Mouse (Mus musculus) embryonic facial prominence, embryonic 10.5 days (tissue): ENCODE results near the gene Pth2. TPM values are rescaled to one million over a fixed set of nuclear protein-coding genes. Genes with fewer than 3 reads are reported as not detected.
"Not testable (repeated sequence)": the region's sequence is repeated elsewhere in the genome, so short reads cannot be mapped to it uniquely, and the experiment has no call there.

Experiments used
- DNase-seq: peaks from one replicate; pipeline ENCODE4 v3.0.0-alpha.2; 2017; ENCODE audit warnings: low spot score
- H3K27ac ChIP-seq: fragments of 300-500 bp; sonication (generic); replicated peaks from 2 replicates; pipeline ENCODE4 v1.5.1; 2016; ENCODE audit warnings: mild to moderate bottlenecking
- H3K27me3 ChIP-seq: fragments of 300-500 bp; sonication (generic); replicated peaks from 2 replicates; pipeline ENCODE4 v1.6.1; 2016; ENCODE audit warnings: low read depth, mild to moderate bottlenecking; ENCODE audit not compliant: poor library complexity, severe bottlenecking
- H3K36me3 ChIP-seq: fragments of 300-500 bp; sonication (generic); replicated peaks from 2 replicates; pipeline ENCODE4 v1.6.1; 2016; ENCODE audit warnings: mild to moderate bottlenecking, moderate library complexity
- H3K4me1 ChIP-seq: fragments of 300-500 bp; sonication (generic); 2 replicates; pipeline ENCODE4 v1.6.1; 2016
- H3K4me3 ChIP-seq: fragments of 300-500 bp; sonication (generic); 2 replicates; pipeline ENCODE4 v1.5.1; 2016; ENCODE audit warnings: mild to moderate bottlenecking, moderate library complexity
- H3K9me3 ChIP-seq: fragments of 300-500 bp; sonication (generic); 2 replicates; pipeline ENCODE4 v1.6.1; 2016; ENCODE audit warnings: mild to moderate bottlenecking
- WGBS: fragments of 180-500 bp; shearing (Covaris S2); methylation state at CpG from one replicate; pipeline ENCODE4 v1.1.7; 2016; 5-methylcytosine and 5-hydroxymethylcytosine counted together
- polyA plus RNA-seq: library from polyadenylated mRNA; unstranded; fragments of >200 nt; fragmentation: Nextera tagmentation; extraction: Ambion mirVana; gene quantifications from 2 replicates; pipeline ENCODE4 v1.2.1, GENCODE M21; 2016

Gene Pth2
- polyA plus RNA-seq, 1 experiment from 2014 or later = not detected

- 91% methylated on average over 13 of the region's 13 CpGs for WGBS
- no peaks in the 10 kb centered on the region for H3K9me3 ChIP-seq
- H3K36me3 ChIP-seq = peaks cover 83% of the 10 kb centered on the region
Measured at GRCm38 (mm10) chr7:45144368-45145174, 36.2 kb upstream of the Pth2 start.

GRCm38 (mm10) chr7:45145460-45145859 is 35.3 kb upstream of the Pth2 start:
- H3K4me3 ChIP-seq = 0 out of 2 replicates have a peak overlapping the region, but pooled peaks have one; percentile 11
- H3K4me1 ChIP-seq = peaks cover 16% of the 10 kb centered on the region
- H3K27me3 ChIP-seq = no peaks in the 10 kb centered on the region
- H3K36me3 ChIP-seq = peaks cover 84% of the 10 kb centered on the region
- no peaks in the 10 kb centered on the region for H3K9me3 ChIP-seq
- H3K27ac ChIP-seq = no peak overlapping the region
- no peak for DNase-seq
- 92% methylated on average over 8 of the region's 8 CpGs for WGBS

More at GRCm38 (mm10) chr7:45144368-45145174, 36.2 kb upstream of the Pth2 start:
- peaks cover 11% of the 10 kb centered on the region for H3K4me1 ChIP-seq
- no peaks in the 10 kb centered on the region for H3K27me3 ChIP-seq
- no peak for DNase-seq
- peak overlapping the region; percentile 11; the same call in 1 of the 2 replicates for H3K4me3 ChIP-seq
- no peak overlapping the region for H3K27ac ChIP-seq

- Histone ChIP-seq H3K27ac (no peak overlapping the region), H3K4me3 (no peak overlapping the region), H3K36me3 (peaks cover 72% of the 10 kb centered on the region), H3K27me3 (no peaks in the 10 kb centered on the region), H3K4me1 (peaks cover 33% of the 10 kb centered on the region), H3K9me3 (no peaks in the 10 kb centered on the region)
- WGBS = 93% methylated on average over 11 of the region's 11 CpGs
- no peak for DNase-seq
Measured at GRCm38 (mm10) chr7:45147267-45147666, 33.5 kb upstream of the Pth2 start.

DNA sequence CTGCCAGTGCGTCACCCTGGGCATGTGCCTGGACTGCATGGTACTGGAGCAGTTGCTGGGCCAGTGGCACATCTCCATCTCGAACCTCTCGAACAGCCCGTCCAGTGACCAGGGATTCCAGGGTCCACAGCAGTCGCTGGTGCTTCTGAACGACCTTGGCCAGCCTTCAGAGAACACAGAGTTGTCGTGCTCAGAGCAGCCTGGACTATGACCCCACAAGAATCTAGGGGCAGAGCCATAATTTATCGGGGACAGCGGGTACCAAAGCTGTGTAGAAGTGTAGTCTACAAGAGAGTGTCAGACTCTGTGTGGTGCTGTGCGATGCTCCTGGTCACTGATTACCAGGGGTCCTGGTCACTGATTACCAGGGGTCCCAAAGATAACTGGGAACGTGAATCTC is 32.9 kb upstream of the Pth2 start:
- 91% methylated on average over 11 of the region's 11 CpGs for WGBS
- no peak overlapping the region for H3K4me3 ChIP-seq
- H3K36me3 ChIP-seq = peaks cover 66% of the 10 kb centered on the region
- H3K9me3 ChIP-seq = no peaks in the 10 kb centered on the region
- H3K27me3 ChIP-seq = no peaks in the 10 kb centered on the region
- peaks cover 33% of the 10 kb centered on the region for H3K4me1 ChIP-seq
- DNase-seq = no peak
- H3K27ac ChIP-seq = no peak overlapping the region

DNA sequence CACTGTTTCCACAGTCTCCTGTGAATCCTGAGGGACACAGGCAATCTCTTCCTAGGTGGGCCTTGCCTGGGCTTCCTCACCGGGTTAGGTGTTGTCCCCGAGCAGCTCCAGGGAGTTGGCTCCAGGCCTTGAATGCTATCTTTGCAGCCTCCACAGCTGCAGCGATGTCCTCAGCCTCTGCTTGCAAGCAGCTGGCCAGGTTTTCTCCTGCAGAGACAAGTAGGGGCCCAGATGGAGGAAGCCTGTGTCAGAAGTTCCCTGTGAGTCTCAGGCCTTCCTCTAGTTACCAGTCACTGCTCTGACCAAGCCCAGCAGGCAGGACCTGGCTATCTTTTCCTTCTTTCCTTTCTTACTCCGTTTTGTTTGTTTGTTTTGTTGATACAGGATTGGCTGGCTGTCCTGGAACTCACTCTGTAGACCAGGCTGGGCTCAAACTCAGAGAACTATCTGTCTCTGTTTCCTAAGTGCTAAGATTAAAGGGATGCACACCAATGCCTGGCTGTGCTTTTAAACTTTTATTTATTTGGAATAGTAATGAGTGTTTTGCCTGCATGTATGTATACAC is 32.2 kb upstream of the Pth2 start:
- H3K4me1 ChIP-seq = peaks cover 37% of the 10 kb centered on the region
- H3K4me3 ChIP-seq = no peak overlapping the region
- no peaks in the 10 kb centered on the region for H3K27me3 ChIP-seq
- DNase-seq = no peak
- H3K27ac ChIP-seq = no peak overlapping the region
- no peaks in the 10 kb centered on the region for H3K9me3 ChIP-seq
- peaks cover 59% of the 10 kb centered on the region for H3K36me3 ChIP-seq
- WGBS = 58% methylated on average over 4 of the region's 4 CpGs

- Histone ChIP-seq H3K4me3 (no peak overlapping the region), H3K4me1 (peaks cover 37% of the 10 kb centered on the region), H3K36me3 (peaks cover 50% of the 10 kb centered on the region), H3K27me3 (no peaks in the 10 kb centered on the region), H3K27ac (peak overlapping the region; percentile 54; the same call in 1 of the 2 replicates), H3K9me3 (no peaks in the 10 kb centered on the region)
- no peak for DNase-seq
- WGBS = 49% methylated on average over 6 of the region's 6 CpGs
Measured at GRCm38 (mm10) chr7:45149545-45149944, 31.2 kb upstream of the Pth2 start.

DNA sequence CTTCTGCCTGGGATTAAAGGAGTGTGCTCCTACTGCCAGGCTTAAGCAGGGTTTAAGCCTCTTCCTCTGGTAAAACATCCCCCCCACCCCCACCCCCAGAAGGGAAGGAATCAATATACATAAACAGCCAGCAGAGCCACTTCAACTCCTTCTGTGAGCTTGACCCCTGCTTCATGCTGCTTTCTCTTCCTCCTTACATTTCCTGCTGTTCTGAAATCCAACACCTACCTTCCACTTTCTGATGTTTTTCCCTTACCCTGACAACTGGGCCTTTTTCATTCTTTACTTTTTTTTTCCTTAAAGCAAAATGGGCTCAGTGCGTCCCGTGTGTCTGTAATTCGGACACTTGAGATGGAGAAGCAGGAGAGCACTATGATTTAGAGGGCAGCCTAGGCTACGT is 30.5 kb upstream of the Pth2 start:
- Histone ChIP-seq H3K36me3 (peaks cover 42% of the 10 kb centered on the region), H3K27ac (peak overlapping the region; percentile 75), H3K27me3 (no peaks in the 10 kb centered on the region), H3K9me3 (no peaks in the 10 kb centered on the region), H3K4me3 (0 out of 2 replicates have a peak overlapping the region, but pooled peaks have one; percentile 8), H3K4me1 (peaks cover 45% of the 10 kb centered on the region)
- DNase-seq = no peak
- 53% methylated on average over 4 of the region's 4 CpGs for WGBS

DNA sequence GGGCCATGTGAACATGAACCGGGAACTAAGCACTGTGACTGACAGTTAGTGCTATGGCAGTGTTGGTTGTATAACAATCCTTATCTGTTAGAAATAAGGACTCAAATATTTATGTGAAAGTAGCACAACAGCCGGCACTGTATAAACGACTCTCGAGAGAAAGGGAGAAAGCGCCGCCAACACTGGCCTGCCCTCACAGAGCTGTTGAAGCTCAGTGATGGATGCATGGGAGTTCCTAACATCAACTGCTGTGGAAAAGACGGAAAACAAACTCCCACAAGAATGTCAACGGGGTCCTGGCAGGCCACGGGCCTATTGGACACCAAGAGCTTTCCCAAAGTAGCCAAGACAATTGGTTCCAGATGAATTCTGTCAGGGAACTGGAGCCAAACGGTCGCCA is 29.5 kb upstream of the Pth2 start:
- peaks cover 45% of the 10 kb centered on the region for H3K4me1 ChIP-seq
- no peaks in the 10 kb centered on the region for H3K27me3 ChIP-seq
- peak overlapping the region; percentile 75; the same call in 1 of the 2 replicates for H3K27ac ChIP-seq
- H3K36me3 ChIP-seq = peaks cover 35% of the 10 kb centered on the region
- DNase-seq = peak; percentile 48
- no peak overlapping the region for H3K4me3 ChIP-seq
- 49% methylated on average over 11 of the region's 11 CpGs for whole genome bisulfite sequencing
- no peaks in the 10 kb centered on the region for H3K9me3 ChIP-seq

DNA sequence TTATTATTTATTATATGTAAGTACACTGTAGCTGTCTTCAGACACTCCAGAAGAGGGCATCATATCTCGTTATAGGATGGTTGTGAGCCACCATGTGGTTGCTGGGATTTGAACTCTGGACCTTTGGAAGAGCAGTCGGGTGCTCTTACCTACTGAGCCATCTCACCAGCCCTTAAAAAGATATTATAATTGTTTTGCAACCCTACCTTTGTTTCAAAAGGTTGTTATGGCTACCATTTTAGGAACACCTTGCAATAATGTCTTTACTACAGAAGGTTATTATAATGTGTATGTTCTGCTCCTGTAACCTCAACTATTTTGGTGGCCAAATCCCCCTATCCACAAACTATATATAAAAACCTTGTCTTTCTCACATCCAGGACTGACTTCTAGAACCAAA is 27.7 kb upstream of the Pth2 start:
- not testable (repeated sequence) for H3K9me3 ChIP-seq, H3K27me3 ChIP-seq, DNase-seq
- peaks cover 33% of the 10 kb centered on the region for H3K36me3 ChIP-seq
- 93% methylated on average over 2 of the region's 2 CpGs for WGBS
- peak overlapping the region; percentile 97; the same call in 1 of the 2 replicates for H3K27ac ChIP-seq
- H3K4me1 ChIP-seq = peaks cover 45% of the 10 kb centered on the region
- H3K4me3 ChIP-seq = peak overlapping the region; percentile 73

GRCm38 (mm10) chr7:45153586-45153985 is 27.2 kb upstream of the Pth2 start:
- H3K4me3 ChIP-seq = peak overlapping the region; percentile 73
- peak overlapping the region; percentile 97 for H3K27ac ChIP-seq
- H3K27me3 ChIP-seq = no peaks in the 10 kb centered on the region
- H3K4me1 ChIP-seq = peaks cover 43% of the 10 kb centered on the region
- peaks cover 33% of the 10 kb centered on the region for H3K36me3 ChIP-seq
- H3K9me3 ChIP-seq = no peaks in the 10 kb centered on the region
- DNase-seq = no peak
- 6% methylated on average over 5 of the region's 5 CpGs for WGBS

DNA sequence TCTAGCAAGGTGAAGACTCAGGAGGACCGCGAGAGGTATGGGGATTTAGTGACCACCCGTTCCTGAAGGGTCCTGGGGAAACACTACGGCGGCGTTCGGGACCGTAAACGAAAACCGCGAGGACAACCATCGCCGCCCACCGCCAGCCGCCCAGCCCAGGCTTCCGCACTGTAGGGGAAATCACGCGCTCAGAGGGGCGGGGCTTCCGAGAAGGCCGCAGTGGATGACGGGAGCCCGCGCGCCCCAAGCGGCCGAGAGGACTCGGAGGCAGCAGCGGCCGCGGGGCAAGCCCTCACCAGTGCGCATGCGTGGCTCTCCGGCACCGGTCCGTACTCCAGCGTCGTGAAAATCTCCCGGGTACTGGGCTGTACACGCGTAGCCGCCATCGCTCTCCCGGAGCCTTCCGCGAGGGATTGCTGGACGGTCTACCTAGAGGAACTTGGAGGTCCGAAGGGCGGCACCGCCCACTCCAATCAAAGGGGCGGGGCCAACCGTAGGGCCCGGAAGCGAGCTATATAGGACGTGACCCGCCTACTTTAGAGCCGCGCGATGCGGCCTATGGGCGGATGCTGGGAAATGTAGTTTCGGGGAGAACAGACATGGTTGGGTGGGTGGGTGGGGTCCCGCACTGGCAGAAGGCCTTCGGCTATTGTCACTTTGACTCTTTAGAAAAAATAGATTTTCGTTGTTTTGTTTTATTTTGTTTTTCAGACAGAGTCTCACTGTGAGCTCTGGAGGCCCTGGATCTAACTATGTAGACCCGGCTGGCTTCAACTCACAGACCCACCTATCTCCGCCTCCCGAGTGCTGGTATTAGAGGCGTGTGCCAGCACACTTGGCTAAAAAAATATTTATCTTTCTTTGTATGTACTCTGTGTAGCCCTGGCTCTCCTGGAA is 26.5 kb upstream of the Pth2 start, which contains the start of the genes Pih1d1 and Aldh16a1:
Gene Pih1d1, plus strand, starts transcription at position 208 of the 897 bp plus-strand sequence.
Gene Aldh16a1, minus strand, starts transcription at position 489 of the 897 bp plus-strand sequence.
- H3K36me3 ChIP-seq = peaks cover 34% of the 10 kb centered on the region
- H3K9me3 ChIP-seq = no peaks in the 10 kb centered on the region
- H3K4me3 ChIP-seq = peak within 1 kb of the TSS; percentile 73
- no peaks in the 10 kb centered on the region for H3K27me3 ChIP-seq
- 6% methylated on average over 69 of the region's 69 CpGs for WGBS
- peak; percentile 98 for DNase-seq
- H3K4me1 ChIP-seq = peaks cover 40% of the 10 kb centered on the region
- H3K27ac ChIP-seq = peak within 1 kb of the TSS; percentile 97

DNA sequence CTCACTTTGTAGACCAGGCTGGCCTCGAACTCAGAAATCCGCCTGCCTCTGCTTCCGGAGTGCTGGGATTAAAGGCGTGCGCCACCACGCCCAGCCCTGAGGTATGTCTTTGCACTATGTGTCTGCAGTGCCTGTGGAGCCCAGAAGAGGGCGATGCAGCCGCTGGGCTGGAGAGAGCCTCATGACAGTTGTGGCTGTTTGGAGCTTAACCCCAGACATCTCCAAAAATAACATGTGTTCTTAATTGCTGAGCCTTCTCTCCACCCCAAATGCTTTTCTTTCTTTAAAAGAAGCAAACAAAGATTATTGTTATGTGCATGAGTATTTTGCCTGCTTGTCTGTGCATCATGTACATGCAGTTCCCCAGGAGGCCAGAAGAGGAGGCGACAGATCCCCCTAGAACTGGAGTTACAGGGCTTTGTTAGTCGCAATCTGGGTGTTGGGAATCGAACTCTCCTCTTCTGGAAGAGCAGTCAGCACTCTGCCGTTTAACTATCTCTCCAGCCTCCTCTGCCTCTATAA is 25.7 kb upstream of the Pth2 start:
- no peaks in the 10 kb centered on the region for H3K9me3 ChIP-seq
- H3K27me3 ChIP-seq = no peaks in the 10 kb centered on the region
- peaks cover 33% of the 10 kb centered on the region for H3K4me1 ChIP-seq
- H3K27ac ChIP-seq = peak overlapping the region; percentile 97
- H3K36me3 ChIP-seq = peaks cover 38% of the 10 kb centered on the region
- peak overlapping the region; percentile 73 for H3K4me3 ChIP-seq
- no peak for DNase-seq
- 80% methylated on average over 12 of the region's 12 CpGs for WGBS
